Mouse (Mus musculus): ENCODE measurements around the gene Cd160.

The Cd160 gene

GRCm38 (mm10) chr3:96828984-96829383, at the start of gene Cd160, which contains the start of gene Pdzk1:
TSS of gene Cd160 (minus strand) at chr3:96829351.
TSS of gene Pdzk1 (plus strand) at chr3:96829284.
- CTCF ChIA-PET = no interaction called here

- CTCF ChIA-PET = no interaction called here
Observed at GRCm38 (mm10) chr3:96874808-96875571, 45.8 kb upstream of the Cd160 start.

- CTCF ChIA-PET = no interaction called here
Observed at GRCm38 (mm10) chr3:96872501-96872900, 43.4 kb upstream of the Cd160 start.

GRCm38 (mm10) chr3:96871070-96871469, 41.9 kb upstream of the Cd160 start:
- CTCF ChIA-PET = no interaction called here

GRCm38 (mm10) chr3:96870270-96870669, 41.1 kb upstream of the Cd160 start:
- CTCF ChIA-PET = no interaction called here

GRCm38 (mm10) chr3:96869091-96869490, 39.9 kb upstream of the Cd160 start:
- CTCF ChIA-PET = no interaction called here

GRCm38 (mm10) chr3:96868566-96868965, 39.4 kb upstream of the Cd160 start:
- CTCF ChIA-PET = no interaction called here

GRCm38 (mm10) chr3:96867863-96868262, 38.7 kb upstream of the Cd160 start:
- CTCF ChIA-PET = no interaction called here

- CTCF ChIA-PET = no interaction called here
Observed at GRCm38 (mm10) chr3:96860498-96860897, 31.3 kb upstream of the Cd160 start.

GRCm38 (mm10) chr3:96855833-96856232, 26.7 kb upstream of the Cd160 start:
- CTCF ChIA-PET = no interaction called here

- CTCF ChIA-PET = no interaction called here
Observed at GRCm38 (mm10) chr3:96854376-96854775, 25.2 kb upstream of the Cd160 start.

- CTCF ChIA-PET = no interaction called here
Observed at GRCm38 (mm10) chr3:96852561-96852960, 23.4 kb upstream of the Cd160 start.

- CTCF ChIA-PET = interaction anchor here (0.6 to 0.7 kb wide), 2 partner anchors 37 to 270 kb away, joined by 3 to 4 read pairs; no protein-coding TSS in a partner anchor
Observed at GRCm38 (mm10) chr3:96849168-96849727, 20.1 kb upstream of the Cd160 start.

GRCm38 (mm10) chr3:96848470-96848869, 19.3 kb upstream of the Cd160 start:
- CTCF ChIA-PET = interaction anchor here (0.6 kb wide), 2 partner anchors 11 to 269 kb away, joined by 4 to 6 read pairs; no protein-coding TSS in a partner anchor

- CTCF ChIA-PET = no interaction called here
Observed at GRCm38 (mm10) chr3:96847661-96848060, 18.5 kb upstream of the Cd160 start.

- CTCF ChIA-PET = no interaction called here
Observed at GRCm38 (mm10) chr3:96846985-96847384, 17.8 kb upstream of the Cd160 start.

GRCm38 (mm10) chr3:96845806-96846205, 16.7 kb upstream of the Cd160 start:
- CTCF ChIA-PET = interaction anchor here (0.7 kb wide), 1 partner anchor 119 kb away, joined by 4 read pairs; no protein-coding TSS in a partner anchor

GRCm38 (mm10) chr3:96845191-96845590, 16.0 kb upstream of the Cd160 start:
- CTCF ChIA-PET = no interaction called here

GRCm38 (mm10) chr3:96838996-96839645, 10.0 kb upstream of the Cd160 start:
- CTCF ChIA-PET = no interaction called here

- CTCF ChIA-PET = no interaction called here
Observed at GRCm38 (mm10) chr3:96836414-96836813, 7.3 kb upstream of the Cd160 start.

- CTCF ChIA-PET = no interaction called here
Observed at GRCm38 (mm10) chr3:96834587-96835348, 5.6 kb upstream of the Cd160 start.

GRCm38 (mm10) chr3:96832930-96833329, 3.8 kb upstream of the Cd160 start:
- CTCF ChIA-PET = no interaction called here

All from spleen, embryonic (tissue).